In genomic region chr3:24783462-24783829, GRCm38 (mm10) we compare ENCODE assay signal across 12 mouse cellular contexts.
DNase-seq lines count a peak whose midpoint lies in the region; ATAC-seq and TF ChIP-seq lines count a peak whose summit lies in the region.
"Had no signal": no experiment of that assay in that cellular context is flagged by ENCODE, and none has a peak within 500 bp of the region (broad histone marks: within the 10 kb centered on the region; RNA-seq: fewer than 3 reads in every experiment).

No protein-coding gene starts in this region.

- no peak for TF ChIP-seq EP300 in liver, postnatal 0 days (IDR thresholded peaks at IDR 0.05; ENCODE audit: low read depth)

- peak overlapping the region; percentile 8; the same call in 1 of the 2 replicates for H3K4me2 ChIP-seq in kidney, embryonic 14.5 days (replicated peaks; ENCODE audit: low read depth, low read length)
- H3K4me2 ChIP-seq in liver, postnatal 0 days (ENCODE audit: low read depth, low read length): peak overlapping the region; percentile 62
- H3K4me2 ChIP-seq in forebrain, embryonic 16.5 days (ENCODE audit: low read length): no peak overlapping the region
- H3K4me2 ChIP-seq in neural tube, embryonic 15.5 days: no peak overlapping the region
- H3K4me2 ChIP-seq: neural tube, embryonic 13.5 days had no signal

- peak overlapping the region; percentile 71; the same call in 1 of the 2 replicates for H3K27ac ChIP-seq in kidney, embryonic 14.5 days (ENCODE audit: low read depth, low read length)
- peak overlapping the region; percentile 92 for H3K27ac ChIP-seq in liver, postnatal 0 days (ENCODE audit: low read depth)
- H3K27ac ChIP-seq in forebrain, embryonic 16.5 days (ENCODE audit: low read length): no peak overlapping the region
- H3K27ac ChIP-seq in neural tube, embryonic 15.5 days (replicated peaks): no peak overlapping the region
- H3K27ac ChIP-seq: layer of hippocampus, adult 2 months; neural tube, embryonic 13.5 days had no signal

- peak overlapping the region; percentile 28; the same call in 1 of the 2 replicates for H3K9ac ChIP-seq in kidney, embryonic 14.5 days (ENCODE audit: low read depth, low read length)
- H3K9ac ChIP-seq in liver, postnatal 0 days (replicated peaks): peak overlapping the region; percentile 38; the same call in 1 of the 2 replicates
- no peak overlapping the region for H3K9ac ChIP-seq in forebrain, embryonic 16.5 days (replicated peaks; ENCODE audit: low read depth, low read length)
- H3K9ac ChIP-seq in neural tube, embryonic 15.5 days (replicated peaks): no peak overlapping the region
- H3K9ac ChIP-seq: neural tube, embryonic 13.5 days had no signal

- H3K36me3 ChIP-seq in kidney, embryonic 14.5 days (ENCODE audit: control insufficient read depth, insufficient read depth, low read length): no peaks in the 10 kb centered on the region
- H3K36me3 ChIP-seq in liver, postnatal 0 days (replicated peaks; ENCODE audit: insufficient read depth, low read length): no peaks in the 10 kb centered on the region
- H3K36me3 ChIP-seq in forebrain, embryonic 16.5 days (ENCODE audit: control insufficient read depth, insufficient read depth): no peaks in the 10 kb centered on the region
- H3K36me3 ChIP-seq in neural tube, embryonic 15.5 days: no peaks in the 10 kb centered on the region
- H3K36me3 ChIP-seq: neural tube, embryonic 13.5 days had no signal

- ATAC-seq in kidney, embryonic 14.5 days (ENCODE audit: low FRiP score, low TSS enrichment): peak; percentile 81
- ATAC-seq in liver, postnatal 0 days: peak; percentile 55
- no peak for ATAC-seq in forebrain, embryonic 16.5 days
- ATAC-seq in neural tube, embryonic 15.5 days (ENCODE audit: low FRiP score): no peak

- WGBS in kidney, embryonic 14.5 days: 44% methylated on average over 7 of the region's 7 CpGs
- WGBS in liver, postnatal 0 days (ENCODE audit: insufficient replicate concordance): 52% methylated on average over 7 of the region's 7 CpGs
- 83% methylated on average over 7 of the region's 7 CpGs for WGBS in forebrain, embryonic 16.5 days
- WGBS in neural tube, embryonic 15.5 days: 88% methylated on average over 7 of the region's 7 CpGs

- no peaks in the 10 kb centered on the region for H3K4me1 ChIP-seq in kidney, embryonic 14.5 days (ENCODE audit: control insufficient read depth, insufficient read depth, low read length)
- H3K4me1 ChIP-seq in liver, postnatal 0 days (ENCODE audit: insufficient read depth): 0 out of 2 replicates have a peak, but pooled peaks cover 2% of the 10 kb centered on the region
- H3K4me1 ChIP-seq in forebrain, embryonic 16.5 days (replicated peaks; ENCODE audit: control insufficient read depth, insufficient read depth, low read length): no peaks in the 10 kb centered on the region
- H3K4me1 ChIP-seq in neural tube, embryonic 15.5 days: no peaks in the 10 kb centered on the region
- H3K4me1 ChIP-seq: megakaryocyte, embryonic 14.5 days; neural tube, embryonic 13.5 days had no signal

- TF ChIP-seq CTCF in liver, postnatal 0 days (IDR thresholded peaks at IDR 0.05; ENCODE audit: low read depth): no peak

- H3K9me3 ChIP-seq in kidney, embryonic 14.5 days (ENCODE audit: control insufficient read depth, low read length): no peaks in the 10 kb centered on the region
- no peaks in the 10 kb centered on the region for H3K9me3 ChIP-seq in liver, postnatal 0 days (ENCODE audit: low read length)
- no peaks in the 10 kb centered on the region for H3K9me3 ChIP-seq in forebrain, embryonic 16.5 days (ENCODE audit: control insufficient read depth, low read length)
- H3K9me3 ChIP-seq in neural tube, embryonic 15.5 days (replicated peaks): no peaks in the 10 kb centered on the region
- H3K9me3 ChIP-seq: neural tube, embryonic 13.5 days had no signal

- H3K27me3 ChIP-seq in kidney, embryonic 14.5 days (ENCODE audit: control insufficient read depth, insufficient read depth, low read length): no peaks in the 10 kb centered on the region
- H3K27me3 ChIP-seq in liver, postnatal 0 days (ENCODE audit: insufficient read depth, low read length): no peaks in the 10 kb centered on the region
- H3K27me3 ChIP-seq in forebrain, embryonic 16.5 days (replicated peaks; ENCODE audit: control insufficient read depth, insufficient read depth, low read length): no peaks in the 10 kb centered on the region
- H3K27me3 ChIP-seq in neural tube, embryonic 15.5 days (replicated peaks): no peaks in the 10 kb centered on the region
- H3K27me3 ChIP-seq: megakaryocyte, embryonic 14.5 days; neural tube, embryonic 13.5 days had no signal

- H3K4me3 ChIP-seq in kidney, embryonic 14.5 days (ENCODE audit: low read length): peak overlapping the region; percentile 21; the same call in 1 of the 2 replicates
- H3K4me3 ChIP-seq in liver, postnatal 0 days (ENCODE audit: low read depth, low read length): peak overlapping the region; percentile 40
- no peak overlapping the region for H3K4me3 ChIP-seq in forebrain, embryonic 16.5 days (replicated peaks; ENCODE audit: low read length)
- no peak overlapping the region for H3K4me3 ChIP-seq in neural tube, embryonic 15.5 days (replicated peaks)
- H3K4me3 ChIP-seq: layer of hippocampus, adult 2 months; megakaryocyte, embryonic 14.5 days; neural tube, embryonic 13.5 days had no signal

- peak; percentile 6 for DNase-seq in urinary bladder, postnatal 25 days (ENCODE audit: low spot score)
- DNase-seq in urinary bladder, postnatal 4 days (ENCODE audit: low spot score in 2 of 2): no peak
- no peak for DNase-seq in liver, postnatal 0 days
- no peak for DNase-seq in cerebellum, adult 18-20 months
- DNase-seq: cerebellum, postnatal 36 days; gastrocnemius, postnatal 36 days had no signal

Comparison
In these comparisons a context has a peak if more than half of its experiments do, and no peak if none do; other contexts are left out.
1. ATAC-seq: peak in kidney, embryonic 14.5 days (single experiment) and liver, postnatal 0 days (single experiment); none in forebrain, embryonic 16.5 days (single experiment) and neural tube, embryonic 15.5 days (single experiment).
2. H3K27ac ChIP-seq: peak in kidney, embryonic 14.5 days (single experiment) and liver, postnatal 0 days (single experiment); none in forebrain, embryonic 16.5 days (single experiment) and neural tube, embryonic 15.5 days (single experiment).
3. H3K4me2 ChIP-seq: peak in kidney, embryonic 14.5 days (single experiment) and liver, postnatal 0 days (single experiment); none in forebrain, embryonic 16.5 days (single experiment) and neural tube, embryonic 15.5 days (single experiment).
4. H3K4me3 ChIP-seq: peak in kidney, embryonic 14.5 days (single experiment) and liver, postnatal 0 days (single experiment); none in forebrain, embryonic 16.5 days (single experiment) and neural tube, embryonic 15.5 days (single experiment).
5. H3K9ac ChIP-seq: peak in kidney, embryonic 14.5 days (single experiment) and liver, postnatal 0 days (single experiment); none in forebrain, embryonic 16.5 days (single experiment) and neural tube, embryonic 15.5 days (single experiment).